Mouse (Mus musculus) ES-E14 (cell line): Measurements from ENCODE around the gene Stum.

ENCODE experiments used
- CHD2 ChIP-seq: IDR thresholded peaks from 2 replicates; pipeline ENCODE4 v1.6.1; 2014; ENCODE audit warnings: mild to moderate bottlenecking, low read depth, low read length, inconsistent platforms
- HCFC1 ChIP-seq: IDR thresholded peaks from 2 replicates; pipeline ENCODE4 v1.6.1; 2012; ENCODE audit warnings: low read length, inconsistent platforms, borderline replicate concordance; ENCODE audit not compliant: insufficient read depth
- MAFK ChIP-seq: IDR thresholded peaks from 2 replicates; pipeline ENCODE4 v1.6.1; 2014; ENCODE audit warnings: mild to moderate bottlenecking, low read depth, low read length, inconsistent platforms; ENCODE audit not compliant: insufficient read depth
- ZNF384 ChIP-seq: IDR thresholded peaks from 2 replicates; pipeline ENCODE4 v1.6.1; 2012; ENCODE audit warnings: low read depth, low read length, inconsistent platforms

GRCm38 (mm10) chr1:180500641-180501040 is 17.3 kb upstream of the Stum start:
- TF ChIP-seq HCFC1 (no peak), MAFK (no peak), CHD2 (no peak), ZNF384 (no peak)
